17 mouse cellular contexts compared by ENCODE assay signal in the genomic region with DNA sequence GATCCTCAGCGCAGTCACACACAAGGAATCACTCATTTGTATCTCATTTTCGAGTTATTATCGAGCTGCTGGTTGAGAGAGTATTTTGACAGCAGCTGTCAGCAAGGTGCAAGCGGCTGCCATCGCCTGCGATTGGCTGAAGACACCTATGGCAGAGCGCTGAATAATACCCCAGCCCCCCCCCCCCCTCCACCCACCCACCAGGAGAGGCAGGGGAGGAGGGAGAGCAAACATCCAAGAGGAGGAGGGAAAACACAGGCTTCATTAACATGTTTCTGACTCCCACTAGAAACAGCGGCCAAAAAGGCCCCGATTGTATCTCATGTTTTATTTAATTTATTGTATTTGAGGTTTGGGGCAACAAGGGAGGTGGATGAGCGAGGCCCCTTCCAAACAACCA. TPM values are rescaled to one million over a fixed set of nuclear protein-coding genes. Genes with fewer than 3 reads are reported as not detected.
DNase-seq lines count a peak whose midpoint lies in the region; ATAC-seq and TF ChIP-seq lines count a peak whose summit lies in the region.
"Had no signal": no experiment of that assay in that cellular context is flagged by ENCODE, and none has a peak within 500 bp of the region (broad histone marks: within the 10 kb centered on the region; RNA-seq: fewer than 3 reads in every experiment).

No protein-coding gene starts in this region.

- no peak for ATAC-seq in hindbrain, embryonic 13.5 days (ENCODE audit: low FRiP score)
- no peak for ATAC-seq in midbrain, embryonic 14.5 days (ENCODE audit: low FRiP score, low TSS enrichment)
- ATAC-seq: inflammation-experienced regulatory T-cells, adult 6 months had no signal

- H3K4me2 ChIP-seq in hindbrain, embryonic 13.5 days: no peak overlapping the region; the same call in 1 of the 2 replicates
- no peak overlapping the region for H3K4me2 ChIP-seq in midbrain, embryonic 14.5 days (ENCODE audit: low read length)
- H3K4me2 ChIP-seq: kidney, embryonic 15.5 days had no signal

- no peak for TF ChIP-seq CTCF in gastrocnemius, adult 2 months (IDR thresholded peaks at IDR 0.05)

- 86% methylated on average over 10 of the region's 10 CpGs for whole genome bisulfite sequencing in forebrain, embryonic 10.5 days
- 46% methylated on average over 10 of the region's 10 CpGs for WGBS in hindbrain, embryonic 13.5 days
- WGBS in midbrain, embryonic 14.5 days: 45% methylated on average over 10 of the region's 10 CpGs

- peak overlapping the region; percentile 64; the same call in 1 of the 2 replicates for H3K27ac ChIP-seq in gastrocnemius, adult 2 months
- peak overlapping the region; percentile 56 for H3K27ac ChIP-seq in forebrain, embryonic 10.5 days
- H3K27ac ChIP-seq in hindbrain, embryonic 13.5 days: peak overlapping the region; percentile 89
- peak overlapping the region; percentile 83 for H3K27ac ChIP-seq in midbrain, embryonic 14.5 days (replicated peaks; ENCODE audit: low read depth, low read length)
- H3K27ac ChIP-seq: kidney, embryonic 15.5 days had no signal

- peaks cover 15% of the 10 kb centered on the region; the same call in 1 of the 2 replicates for H3K36me3 ChIP-seq in forebrain, embryonic 10.5 days (replicated peaks)
- H3K36me3 ChIP-seq in hindbrain, embryonic 13.5 days: 0 out of 2 replicates have a peak, but pooled peaks cover under 1% of the 10 kb centered on the region
- H3K36me3 ChIP-seq in midbrain, embryonic 14.5 days (ENCODE audit: control insufficient read depth, insufficient read depth, low read length): no peaks in the 10 kb centered on the region

- H3K9me3 ChIP-seq in forebrain, embryonic 10.5 days: no peaks in the 10 kb centered on the region
- H3K9me3 ChIP-seq in hindbrain, embryonic 13.5 days: no peaks in the 10 kb centered on the region
- no peaks in the 10 kb centered on the region for H3K9me3 ChIP-seq in midbrain, embryonic 14.5 days (ENCODE audit: control insufficient read depth, low read length)
- H3K9me3 ChIP-seq: kidney, embryonic 15.5 days had no signal

- H3K9ac ChIP-seq in hindbrain, embryonic 13.5 days: peak overlapping the region; percentile 19; the same call in 1 of the 2 replicates
- peak overlapping the region; percentile 12; the same call in 1 of the 2 replicates for H3K9ac ChIP-seq in midbrain, embryonic 14.5 days (replicated peaks; ENCODE audit: low read length)
- H3K9ac ChIP-seq: kidney, embryonic 15.5 days had no signal

- no peaks in the 10 kb centered on the region for H3K27me3 ChIP-seq in forebrain, embryonic 10.5 days (ENCODE audit: poor library complexity, severe bottlenecking)
- H3K27me3 ChIP-seq in hindbrain, embryonic 13.5 days: 0 out of 2 replicates have a peak, but pooled peaks cover 3% of the 10 kb centered on the region
- H3K27me3 ChIP-seq in midbrain, embryonic 14.5 days (ENCODE audit: control insufficient read depth, insufficient read depth, low read length): no peaks in the 10 kb centered on the region
- H3K27me3 ChIP-seq: CH12.LX; kidney, embryonic 15.5 days had no signal

- intact Hi-C loops in gastrocnemius, adult 2 months (cut with DNase I): no loop called here

- DNase-seq in gastrocnemius, adult 2 months: no peak
- DNase-seq in gastrocnemius, adult 18-20 months (ENCODE audit: low spot score): no peak
- DNase-seq in forebrain, embryonic 10.5 days (ENCODE audit: extremely low spot score, low spot score): no peak
- DNase-seq in midbrain, embryonic 14.5 days: peak; percentile 52
- no peak for DNase-seq in adrenal gland, adult (ENCODE audit: inconsistent age in 2 of 2, low spot score in 1 of 2)
- DNase-seq in cerebellum, adult 11-12 months: no peak
- DNase-seq in urinary bladder, postnatal 25 days (ENCODE audit: low spot score): no peak
- DNase-seq: adrenal gland, postnatal 36 days; cerebellum, adult 2 months; liver; lung, adult 18-20 months; lung, postnatal 4 days had no signal

- no peak overlapping the region for H3K4me3 ChIP-seq in gastrocnemius, adult 2 months
- no peak overlapping the region for H3K4me3 ChIP-seq in forebrain, embryonic 10.5 days
- no peak overlapping the region for H3K4me3 ChIP-seq in hindbrain, embryonic 13.5 days
- no peak overlapping the region for H3K4me3 ChIP-seq in midbrain, embryonic 14.5 days (replicated peaks; ENCODE audit: low read depth, low read length)
- H3K4me3 ChIP-seq: kidney, embryonic 15.5 days; layer of hippocampus, adult 2 months had no signal

- peaks cover 30% of the 10 kb centered on the region for H3K4me1 ChIP-seq in forebrain, embryonic 10.5 days
- H3K4me1 ChIP-seq in hindbrain, embryonic 13.5 days (replicated peaks): peaks cover 56% of the 10 kb centered on the region
- H3K4me1 ChIP-seq in midbrain, embryonic 14.5 days (ENCODE audit: control insufficient read depth, insufficient read depth, low read length): peaks cover 23% of the 10 kb centered on the region

RNA-seq across cellular contexts. Expression of gene Rbm19, which starts 39.4 kb away (rescaled TPM):
- total RNA-seq in gastrocnemius, adult 2 months (2021): 10 to 100 TPM; 18.8 to 20.5 TPM
- total RNA-seq in gastrocnemius, adult 18-20 months (2021): 10 to 100 TPM; 15.2 to 20.1 TPM
- polyA plus RNA-seq in forebrain, embryonic 10.5 days (2016; fragmentation: Nextera tagmentation; extraction: Ambion mirVana): 36.2 and 38.4 TPM in 2 replicates
- polyA plus RNA-seq in hindbrain, embryonic 13.5 days (2015; fragmentation: Nextera tagmentation; extraction: Ambion mirVana): 16.2 and 18.1 TPM in 2 replicates
- polyA plus RNA-seq in midbrain, embryonic 14.5 days (2014; fragmentation: Nextera tagmentation; extraction: Ambion mirVana): 16.0 and 16.2 TPM in 2 replicates
